Mouse (Mus musculus) limb, embryonic 14.5 days (tissue): ENCODE measurements around the gene Olfr74. TPM values are rescaled to one million over a fixed set of nuclear protein-coding genes. Genes with fewer than 3 reads are reported as not detected.
"Not testable (repeated sequence)": the region's sequence is repeated elsewhere in the genome, so short reads cannot be mapped to it uniquely, and the experiment has no call there.

Experiments used
- ATAC-seq: fragments of 200-750 bp; cut with Nextera tagmentation; 2 replicates; pipeline ENCODE4 v1.8.0; 2017; ENCODE audit warnings: low read depth, moderate number of reproducible peaks, moderate TSS enrichment; ENCODE audit not compliant: low FRiP score
- DNase-seq: peaks from one replicate; pipeline ENCODE4 v3.0.0-alpha.2; 2015; ENCODE audit warnings: low spot score
- H3K27ac ChIP-seq: fragments of 300-500 bp; sonication (generic); replicated peaks from 2 replicates; pipeline ENCODE4 v1.5.1; 2014; ENCODE audit warnings: low read depth, mild to moderate bottlenecking, low read length, moderate library complexity, mixed read lengths
- H3K27me3 ChIP-seq: fragments of 300-500 bp; sonication (generic); 2 replicates; pipeline ENCODE4 v1.6.1; 2014; ENCODE audit warnings: low read length, mixed read lengths; ENCODE audit not compliant: control insufficient read depth, insufficient read depth
- H3K36me3 ChIP-seq: fragments of 300-500 bp; sonication (generic); 2 replicates; pipeline ENCODE4 v1.6.1; 2014; ENCODE audit warnings: mild to moderate bottlenecking, low read length, moderate library complexity, mixed read lengths; ENCODE audit not compliant: control insufficient read depth, insufficient read depth
- H3K4me1 ChIP-seq: fragments of 300-500 bp; sonication (generic); 2 replicates; pipeline ENCODE4 v1.6.1; 2014; ENCODE audit warnings: antibody characterized with exemption, low read length, mixed read lengths; ENCODE audit not compliant: control insufficient read depth, insufficient read depth
- H3K4me2 ChIP-seq: fragments of 300-500 bp; sonication (generic); replicated peaks from 2 replicates; pipeline ENCODE4 v1.6.1; 2014; ENCODE audit warnings: low read depth, mild to moderate bottlenecking, low read length, moderate library complexity; ENCODE audit not compliant: severe bottlenecking
- H3K4me3 ChIP-seq: fragments of 300-500 bp; sonication (generic); replicated peaks from 2 replicates; pipeline ENCODE4 v1.5.1; 2014; ENCODE audit warnings: low read length
- H3K9ac ChIP-seq: fragments of 300-500 bp; sonication (generic); 2 replicates; pipeline ENCODE4 v1.6.1; 2014; ENCODE audit warnings: mild to moderate bottlenecking, low read depth, low read length, moderate library complexity; ENCODE audit not compliant: severe bottlenecking
- H3K9me3 ChIP-seq: fragments of 300-500 bp; sonication (generic); 2 replicates; pipeline ENCODE4 v1.6.1; 2016; ENCODE audit warnings: low read length; ENCODE audit not compliant: control insufficient read depth
- POLR2A ChIP-seq: fragments of 200-500 bp; IDR thresholded peaks from 2 replicates; pipeline ENCODE4 v1.8.0; 2012; ENCODE audit warnings: inconsistent platforms, mild to moderate bottlenecking, moderate library complexity, borderline replicate concordance; ENCODE audit not compliant: insufficient read depth, insufficient read length; ENCODE audit errors: extremely low read depth
- WGBS: fragments of 180-500 bp; shearing (Covaris S2); extraction: QIAGEN DNeasy Blood & Tissue Kit; methylation state at CpG from one replicate; pipeline ENCODE4 v1.1.7; 2014; 5-methylcytosine and 5-hydroxymethylcytosine counted together
- polyA plus RNA-seq, 2 experiments: library from polyadenylated mRNA; depleted of rRNA in 1 of 2; stranded (reverse) in 1 of 2; unstranded in 1 of 2; fragments of >200 nt; fragmentation: Nextera tagmentation in 1 of 2; extraction: Ambion mirVana in 1 of 2; gene quantifications; 2 replicates each; pipeline versions ENCODE4 v1.2.1 to v1.2.3; 2012 to 2014

Olfr74 gene
- polyA plus RNA-seq (2012; rRNA removed) (not detected in 2 replicates), polyA plus RNA-seq (2014; fragmentation: Nextera tagmentation; extraction: Ambion mirVana) (not detected in 2 replicates)

- no peak within 1 kb of the TSS for H3K27ac ChIP-seq
- H3K9ac ChIP-seq: no peak within 1 kb of the TSS
- H3K9me3 ChIP-seq: no peaks in the 10 kb centered on the region
- TF ChIP-seq POLR2A: no peak
- 70% methylated on average over 3 of the region's 3 CpGs for WGBS
- no peak within 1 kb of the TSS for H3K4me3 ChIP-seq
- no peaks in the 10 kb centered on the region for H3K36me3 ChIP-seq
- no peak for ATAC-seq
- H3K4me1 ChIP-seq: no peaks in the 10 kb centered on the region
- H3K27me3 ChIP-seq: no peaks in the 10 kb centered on the region
- DNase-seq: no peak
- no peak within 1 kb of the TSS for H3K4me2 ChIP-seq
Observed at GRCm38 (mm10) chr2:87974563-87974962, at the start of gene Olfr74. Olfr74 (minus strand) TSS chr2:87974663.

GRCm38 (mm10) chr2:88022474-88022873 is 48.0 kb upstream of the Olfr74 start, which contains the start of gene Olfr1161:
Olfr1161 (plus strand) TSS chr2:88022774.
- ATAC-seq, H3K4me3 ChIP-seq, H3K36me3 ChIP-seq, H3K4me1 ChIP-seq, H3K9ac ChIP-seq, H3K27me3 ChIP-seq, H3K9me3 ChIP-seq, DNase-seq, H3K27ac ChIP-seq, H3K4me2 ChIP-seq: not testable (repeated sequence)
- 80% methylated on average over 1 of the region's 1 CpGs for WGBS

GRCm38 (mm10) chr2:88007515-88008318 is 33.3 kb upstream of the Olfr74 start, which contains the start of gene Olfr1160:
Olfr1160 (minus strand) TSS chr2:88008268.
- TF ChIP-seq POLR2A: no peak
- Histone ChIP-seq H3K27ac (no peak within 1 kb of the TSS), H3K4me2 (no peak within 1 kb of the TSS), H3K9me3 (no peaks in the 10 kb centered on the region), H3K36me3 (no peaks in the 10 kb centered on the region), H3K9ac (no peak within 1 kb of the TSS), H3K27me3 (no peaks in the 10 kb centered on the region), H3K4me1 (no peaks in the 10 kb centered on the region), H3K4me3 (no peak within 1 kb of the TSS)
- DNase-seq (no peak), ATAC-seq (no peak)

DNA sequence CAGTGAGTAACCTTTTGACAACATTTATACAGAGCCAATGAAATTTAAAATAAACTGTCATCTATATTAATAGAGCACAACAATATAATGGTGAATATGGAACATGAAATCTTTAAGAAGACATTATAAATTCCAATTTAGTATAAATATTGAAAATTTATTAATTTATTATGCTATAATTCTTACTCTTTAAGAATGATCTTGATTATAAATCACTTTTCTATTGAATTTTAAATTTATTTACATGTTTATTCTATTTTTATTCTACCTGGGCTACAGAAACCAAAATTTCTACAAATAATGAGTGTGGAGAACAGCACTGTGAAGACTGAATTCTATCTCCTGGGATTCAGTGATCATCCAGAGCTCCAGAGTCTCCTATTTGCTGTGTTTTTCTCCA is 15.3 kb upstream of the Olfr74 start, which contains the start of gene Olfr1158:
Gene Olfr1158, plus strand, starts transcription at position 301 of the 400 bp plus-strand sequence.
- Histone ChIP-seq H3K4me1 (no peaks in the 10 kb centered on the region), H3K27me3 (no peaks in the 10 kb centered on the region), H3K36me3 (no peaks in the 10 kb centered on the region), H3K9me3 (no peaks in the 10 kb centered on the region), H3K4me2 (no peak within 1 kb of the TSS), H3K9ac (no peak within 1 kb of the TSS), H3K27ac (no peak within 1 kb of the TSS), H3K4me3 (no peak within 1 kb of the TSS)
- no peak for TF ChIP-seq POLR2A
- ATAC-seq: no peak
- no peak for DNase-seq

DNA sequence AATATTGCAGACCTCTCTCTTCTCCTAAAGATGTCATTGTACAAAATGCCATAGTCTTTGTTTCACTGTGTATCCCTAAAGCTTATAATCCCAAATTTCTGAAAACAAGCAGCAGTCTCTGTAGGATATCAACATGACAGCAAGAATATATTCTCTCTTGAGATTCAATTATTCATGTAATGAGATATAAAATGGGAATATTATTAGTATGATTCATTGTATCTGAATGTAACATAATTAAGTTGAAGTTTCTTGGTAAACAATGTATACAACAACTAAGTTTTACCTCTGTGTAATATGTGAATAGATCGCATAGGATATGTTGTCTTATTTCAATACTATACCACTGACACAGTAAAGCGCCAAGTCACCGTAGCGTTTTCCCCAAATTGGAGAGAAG is 6.3 kb downstream of the Olfr74 start, which contains the start of gene Olfr1157:
Gene Olfr1157, minus strand, starts transcription at position 101 of the 400 bp plus-strand sequence.
- Histone ChIP-seq H3K27ac (no peak within 1 kb of the TSS), H3K4me1 (no peaks in the 10 kb centered on the region), H3K36me3 (no peaks in the 10 kb centered on the region), H3K9ac (no peak within 1 kb of the TSS), H3K4me2 (no peak within 1 kb of the TSS), H3K9me3 (no peaks in the 10 kb centered on the region), H3K27me3 (no peaks in the 10 kb centered on the region), H3K4me3 (no peak within 1 kb of the TSS)
- ATAC-seq (no peak), DNase-seq (no peak)
- 95% methylated on average over 4 of the region's 4 CpGs for WGBS
- TF ChIP-seq POLR2A: no peak
